Mouse (Mus musculus): ENCODE measurements around the gene Gm10273. TPM values are rescaled to one million over a fixed set of nuclear protein-coding genes. Genes with fewer than 3 reads are reported as not detected.

Gene Gm10273
- polyA plus RNA-seq, 1 experiment: 4.5 TPM

GRCm38 (mm10) chr10:59355020-59355419 is 40.4 kb upstream of the Gm10273 start:
- H3K4me3 ChIP-seq (ENCODE audit: insufficient read depth, poor library complexity, severe bottlenecking): no peak overlapping the region
- H3K27me3 ChIP-seq (ENCODE audit: control insufficient read depth, insufficient read depth, insufficient read length): no peaks in the 10 kb centered on the region
- no peaks in the 10 kb centered on the region for H3K79me3 ChIP-seq (ENCODE audit: low read depth)
- H3K36me3 ChIP-seq (ENCODE audit: control insufficient read depth, insufficient read depth): peaks cover 76% of the 10 kb centered on the region
- no peak for TF ChIP-seq USF1 (IDR thresholded peaks at IDR 0.05; ENCODE audit: low read depth)
- no peak for TF ChIP-seq FOSL1 (IDR thresholded peaks at IDR 0.05; ENCODE audit: insufficient read depth, low read length, poor library complexity, severe bottlenecking)
- TF ChIP-seq MYOG (IDR thresholded peaks at IDR 0.05; ENCODE audit: control insufficient read depth, extremely low read depth, insufficient read length): no peak
- TF ChIP-seq CTCF (IDR thresholded peaks at IDR 0.05; ENCODE audit: control insufficient read depth, insufficient read depth, insufficient read length): no peak
- TF ChIP-seq MAX (IDR thresholded peaks at IDR 0.05): no peak
- TF ChIP-seq MYOD1 (IDR thresholded peaks at IDR 0.05; ENCODE audit: control insufficient read depth, insufficient read length, low read depth): no peak
- TF ChIP-seq CEBPB (IDR thresholded peaks at IDR 0.05; ENCODE audit: low read depth): no peak
- H3ac ChIP-seq (ENCODE audit: control insufficient read depth, insufficient read length, low read depth): no peak overlapping the region
- H3K79me2 ChIP-seq (ENCODE audit: control insufficient read depth, insufficient read depth): no peaks in the 10 kb centered on the region

GRCm38 (mm10) chr10:59358744-59359143 is 36.7 kb upstream of the Gm10273 start:
- Histone ChIP-seq H3K4me3 (ENCODE audit: insufficient read depth, poor library complexity, severe bottlenecking) (no peak overlapping the region), H3K27me3 (ENCODE audit: control insufficient read depth, insufficient read depth, insufficient read length) (no peaks in the 10 kb centered on the region), H3K36me3 (ENCODE audit: control insufficient read depth, insufficient read depth) (peaks cover 73% of the 10 kb centered on the region), H3K79me3 (ENCODE audit: low read depth) (no peaks in the 10 kb centered on the region), H3K79me2 (ENCODE audit: control insufficient read depth, insufficient read depth) (no peaks in the 10 kb centered on the region), H3ac (ENCODE audit: control insufficient read depth, insufficient read length, low read depth) (no peak overlapping the region)
- no peak for TF ChIP-seq FOSL1 (IDR thresholded peaks at IDR 0.05; ENCODE audit: insufficient read depth, low read length, poor library complexity, severe bottlenecking)
- no peak for TF ChIP-seq CEBPB (IDR thresholded peaks at IDR 0.05; ENCODE audit: low read depth)
- TF ChIP-seq MYOG (IDR thresholded peaks at IDR 0.05; ENCODE audit: control insufficient read depth, extremely low read depth, insufficient read length): no peak
- TF ChIP-seq CTCF (IDR thresholded peaks at IDR 0.05; ENCODE audit: control insufficient read depth, insufficient read depth, insufficient read length): no peak
- TF ChIP-seq MAX (IDR thresholded peaks at IDR 0.05): no peak
- no peak for TF ChIP-seq USF1 (IDR thresholded peaks at IDR 0.05; ENCODE audit: low read depth)
- no peak for TF ChIP-seq MYOD1 (IDR thresholded peaks at IDR 0.05; ENCODE audit: control insufficient read depth, insufficient read length, low read depth)

- Histone ChIP-seq H3K27me3 (ENCODE audit: control insufficient read depth, insufficient read depth, insufficient read length) (no peaks in the 10 kb centered on the region), H3K79me3 (ENCODE audit: low read depth) (no peaks in the 10 kb centered on the region), H3K4me3 (ENCODE audit: insufficient read depth, poor library complexity, severe bottlenecking) (no peak overlapping the region), H3ac (ENCODE audit: control insufficient read depth, insufficient read length, low read depth) (no peak overlapping the region), H3K36me3 (ENCODE audit: control insufficient read depth, insufficient read depth) (peaks cover 90% of the 10 kb centered on the region), H3K79me2 (ENCODE audit: control insufficient read depth, insufficient read depth) (no peaks in the 10 kb centered on the region)
- TF ChIP-seq MAX (IDR thresholded peaks at IDR 0.05): no peak
- TF ChIP-seq FOSL1 (IDR thresholded peaks at IDR 0.05; ENCODE audit: insufficient read depth, low read length, poor library complexity, severe bottlenecking): no peak
- TF ChIP-seq CEBPB (IDR thresholded peaks at IDR 0.05; ENCODE audit: low read depth): no peak
- no peak for TF ChIP-seq USF1 (IDR thresholded peaks at IDR 0.05; ENCODE audit: low read depth)
These were observed 32.2 kb upstream of the Gm10273 start for GRCm38 (mm10) chr10:59363208-59363607.

DNA sequence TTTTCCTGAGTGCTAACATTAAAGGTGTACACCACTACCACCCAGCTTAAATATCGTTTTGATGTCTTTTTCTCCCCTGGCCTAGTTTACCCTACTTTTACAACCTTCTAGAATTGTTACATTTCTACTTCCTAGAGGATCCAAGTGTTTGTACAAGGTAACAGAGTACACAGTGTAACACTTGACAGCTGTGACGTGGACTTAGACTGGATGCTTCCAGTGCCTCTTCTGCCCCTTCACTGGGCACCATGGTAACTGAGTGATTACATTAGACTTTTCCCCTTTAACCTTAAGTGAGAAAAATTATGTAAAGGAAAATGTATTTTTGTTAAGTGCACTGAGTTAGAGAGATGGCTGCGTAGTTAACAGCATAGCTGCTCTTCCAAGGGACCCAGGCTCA is 30.9 kb upstream of the Gm10273 start:
- H3K36me3 ChIP-seq (ENCODE audit: control insufficient read depth, insufficient read depth): peaks cover 92% of the 10 kb centered on the region
- H3K79me2 ChIP-seq (ENCODE audit: control insufficient read depth, insufficient read depth): no peaks in the 10 kb centered on the region

GRCm38 (mm10) chr10:59365804-59366589 is 29.4 kb upstream of the Gm10273 start:
- H3K79me3 ChIP-seq (ENCODE audit: low read depth): no peaks in the 10 kb centered on the region
- no peak for TF ChIP-seq FOSL1 (IDR thresholded peaks at IDR 0.05; ENCODE audit: insufficient read depth, low read length, poor library complexity, severe bottlenecking)
- TF ChIP-seq CEBPB (IDR thresholded peaks at IDR 0.05; ENCODE audit: low read depth): no peak
- TF ChIP-seq CTCF (IDR thresholded peaks at IDR 0.05; ENCODE audit: control insufficient read depth, insufficient read depth, insufficient read length): no peak
- no peak for TF ChIP-seq USF1 (IDR thresholded peaks at IDR 0.05; ENCODE audit: low read depth)
- TF ChIP-seq MYOD1 (IDR thresholded peaks at IDR 0.05; ENCODE audit: control insufficient read depth, insufficient read length, low read depth): no peak
- no peak for TF ChIP-seq MYOG (IDR thresholded peaks at IDR 0.05; ENCODE audit: control insufficient read depth, extremely low read depth, insufficient read length)
- no peak overlapping the region for H3ac ChIP-seq (ENCODE audit: control insufficient read depth, insufficient read length, low read depth)
- H3K27me3 ChIP-seq (ENCODE audit: control insufficient read depth, insufficient read depth, insufficient read length): no peaks in the 10 kb centered on the region
- no peaks in the 10 kb centered on the region for H3K79me2 ChIP-seq (ENCODE audit: control insufficient read depth, insufficient read depth)
- H3K36me3 ChIP-seq (ENCODE audit: control insufficient read depth, insufficient read depth): peaks cover 97% of the 10 kb centered on the region
- H3K4me3 ChIP-seq (ENCODE audit: insufficient read depth, poor library complexity, severe bottlenecking): no peak overlapping the region

More for the DNA sequence above, 30.9 kb upstream of the Gm10273 start:
- no peak for TF ChIP-seq MYOG (IDR thresholded peaks at IDR 0.05; ENCODE audit: control insufficient read depth, extremely low read depth, insufficient read length)
- no peaks in the 10 kb centered on the region for H3K27me3 ChIP-seq (ENCODE audit: control insufficient read depth, insufficient read depth, insufficient read length)
- H3K79me3 ChIP-seq (ENCODE audit: low read depth): no peaks in the 10 kb centered on the region
- no peak overlapping the region for H3K4me3 ChIP-seq (ENCODE audit: insufficient read depth, poor library complexity, severe bottlenecking)
- no peak overlapping the region for H3ac ChIP-seq (ENCODE audit: control insufficient read depth, insufficient read length, low read depth)

- H3ac ChIP-seq (ENCODE audit: control insufficient read depth, insufficient read length, low read depth): no peak overlapping the region
- H3K4me3 ChIP-seq (ENCODE audit: insufficient read depth, poor library complexity, severe bottlenecking): no peak overlapping the region
- H3K79me3 ChIP-seq (ENCODE audit: low read depth): no peaks in the 10 kb centered on the region
- no peaks in the 10 kb centered on the region for H3K27me3 ChIP-seq (ENCODE audit: control insufficient read depth, insufficient read depth, insufficient read length)
- peaks cover 96% of the 10 kb centered on the region for H3K36me3 ChIP-seq (ENCODE audit: control insufficient read depth, insufficient read depth)
- H3K79me2 ChIP-seq (ENCODE audit: control insufficient read depth, insufficient read depth): no peaks in the 10 kb centered on the region
- TF ChIP-seq MAX (IDR thresholded peaks at IDR 0.05) (no peak), CTCF (IDR thresholded peaks at IDR 0.05; ENCODE audit: control insufficient read depth, insufficient read depth, insufficient read length) (no peak), MYOG (IDR thresholded peaks at IDR 0.05; ENCODE audit: control insufficient read depth, extremely low read depth, insufficient read length) (no peak), MYOD1 (IDR thresholded peaks at IDR 0.05; ENCODE audit: control insufficient read depth, insufficient read length, low read depth) (no peak), CEBPB (IDR thresholded peaks at IDR 0.05; ENCODE audit: low read depth) (no peak), FOSL1 (IDR thresholded peaks at IDR 0.05; ENCODE audit: insufficient read depth, low read length, poor library complexity, severe bottlenecking) (no peak), USF1 (IDR thresholded peaks at IDR 0.05; ENCODE audit: low read depth) (no peak)
These were observed 28.7 kb upstream of the Gm10273 start for GRCm38 (mm10) chr10:59366746-59367145.

Measured in C2C12 (cell line).